Mouse (Mus musculus): Measurements from ENCODE around the gene Khdrbs1.

GRCm38 (mm10) chr4:129755455-129755854, 13.4 kb upstream of the Khdrbs1 start:
- TF ChIP-seq CTCF (IDR thresholded peaks at IDR 0.05; ENCODE audit: insufficient read depth, low read length) (no peak), POLR2A (IDR thresholded peaks at IDR 0.05; ENCODE audit: borderline replicate concordance, extremely low read depth, low read depth, low read length) (no peak)

Data from lung, adult 2 months (tissue).